Mouse (Mus musculus): ENCODE measurements at regions not wholly inside any gene's neighbourhood (a gene's known extent, or its start where the extent isn't known, plus 50 kb on each side); places are given as distances from the start of the nearest gene placed in this dataset.

GRCm38 (mm10) chr15:51403581-51403980, 2481.1 kb upstream of the Gm7489 start:
- DNase-seq = no peak

GRCm38 (mm10) chr15:51409791-51410308, 2474.9 kb upstream of the Gm7489 start:
- no peak for DNase-seq

DNA sequence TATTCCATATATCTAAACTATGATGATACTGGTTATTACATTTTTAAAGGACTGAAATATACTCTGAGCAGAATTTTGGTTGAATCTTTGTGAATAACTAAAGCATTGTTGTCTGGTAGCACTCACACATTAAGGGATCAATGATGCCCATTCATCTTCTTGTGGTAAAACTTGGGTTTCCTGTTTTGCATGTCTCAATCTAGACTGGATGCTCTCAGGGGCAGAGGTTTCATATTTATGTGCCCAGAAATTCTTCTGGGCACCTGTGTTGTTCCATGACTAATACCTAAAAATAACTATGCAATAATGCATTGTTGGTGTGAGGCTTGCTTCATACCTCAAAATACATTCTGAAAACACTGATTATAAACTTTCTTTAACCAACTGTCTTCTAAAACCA, 2472.7 kb upstream of the Gm7489 start:
- no peak for DNase-seq

DNA sequence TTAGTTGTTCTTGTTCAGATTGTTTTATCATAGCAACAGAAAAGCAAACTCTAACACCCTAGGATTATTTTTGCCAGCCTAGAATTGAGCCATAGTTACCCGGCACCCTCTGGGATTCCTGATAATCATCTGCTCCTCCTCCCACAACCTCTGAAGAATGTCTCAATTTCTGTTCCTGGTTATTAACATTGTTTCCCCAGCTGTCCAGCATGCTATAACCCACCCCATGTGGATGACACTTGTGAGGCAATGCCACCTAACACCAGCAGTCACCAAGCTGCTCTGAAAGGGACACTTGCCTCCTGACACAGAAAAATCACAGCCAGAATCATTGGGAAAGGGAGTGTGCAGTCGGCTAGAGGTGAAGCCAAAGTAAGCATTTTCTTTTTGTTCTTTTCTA, 2442.1 kb upstream of the Gm7489 start:
- DNase-seq = no peak

GRCm38 (mm10) chr15:51469895-51470294, 2414.8 kb upstream of the Gm7489 start:
- no peak for DNase-seq

GRCm38 (mm10) chr15:51471143-51471542, 2413.6 kb upstream of the Gm7489 start:
- no peak for DNase-seq

DNA sequence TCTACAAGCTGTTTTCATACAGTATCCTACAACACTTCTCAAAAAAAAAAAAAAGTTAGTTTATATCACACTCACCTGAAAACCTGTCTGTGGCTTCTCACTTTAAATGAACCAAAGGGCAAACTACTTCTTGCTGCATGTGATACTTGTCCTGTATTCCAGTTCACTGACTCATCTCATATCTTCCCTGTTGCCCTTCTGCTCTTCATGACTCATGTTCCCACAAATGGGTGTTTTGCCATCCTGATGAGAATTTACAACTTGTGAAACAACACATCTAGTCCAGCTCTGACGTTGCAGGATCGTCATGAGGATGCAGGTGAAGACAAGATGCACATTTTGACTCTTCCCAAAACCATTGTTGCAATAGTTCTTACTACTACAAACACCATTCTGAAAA, 2412.7 kb upstream of the Gm7489 start:
- DNase-seq = no peak

DNA sequence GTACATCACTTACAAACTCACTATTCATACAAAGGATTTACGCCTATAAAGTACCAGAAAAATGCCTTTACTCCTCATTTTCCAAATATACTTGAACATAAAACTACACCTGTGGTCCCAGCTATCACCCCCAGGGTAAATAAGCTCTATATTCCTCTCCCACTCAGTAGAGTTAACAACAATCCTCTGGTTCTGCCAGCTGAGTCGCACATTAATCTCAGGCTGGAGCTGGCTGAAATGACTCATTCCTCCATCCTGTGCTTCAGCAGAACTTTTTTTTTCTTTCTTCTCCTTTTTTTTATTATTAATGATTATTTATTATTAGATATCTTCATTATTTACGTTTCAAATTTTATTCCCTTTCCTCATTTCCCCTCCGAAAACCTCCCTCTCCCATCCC, 2402.8 kb upstream of the Gm7489 start:
- no peak for DNase-seq

- no peak for DNase-seq
Observed at GRCm38 (mm10) chr15:51484207-51484606, 2400.5 kb upstream of the Gm7489 start.

- no peak for DNase-seq
Observed at GRCm38 (mm10) chr15:51485554-51485953, 2399.2 kb upstream of the Gm7489 start.

- no peak for DNase-seq
Observed at GRCm38 (mm10) chr15:51502058-51502741, 2382.5 kb upstream of the Gm7489 start.

- DNase-seq = no peak
Observed at GRCm38 (mm10) chr15:51502742-51503270, 2381.9 kb upstream of the Gm7489 start.

DNA sequence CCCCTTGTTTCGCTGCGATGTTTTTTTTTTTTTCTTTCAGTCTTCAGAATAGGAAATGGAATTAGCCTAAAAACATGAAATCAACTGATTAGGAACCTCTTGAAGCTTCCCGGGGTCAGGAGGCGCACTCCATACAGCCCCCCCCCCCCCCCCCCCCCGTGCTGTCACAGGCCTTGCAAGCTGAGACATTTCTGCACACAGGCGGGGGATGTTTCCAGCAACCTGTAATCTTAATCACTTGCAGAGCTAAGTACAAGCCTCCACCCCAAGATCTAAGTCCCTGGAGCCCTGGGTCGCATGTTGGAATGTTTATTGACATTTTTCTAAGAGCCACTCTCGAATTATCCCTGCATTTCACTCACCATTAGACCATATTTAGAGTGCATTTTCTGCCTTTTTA, 2381.4 kb upstream of the Gm7489 start:
- DNase-seq = no peak

DNA sequence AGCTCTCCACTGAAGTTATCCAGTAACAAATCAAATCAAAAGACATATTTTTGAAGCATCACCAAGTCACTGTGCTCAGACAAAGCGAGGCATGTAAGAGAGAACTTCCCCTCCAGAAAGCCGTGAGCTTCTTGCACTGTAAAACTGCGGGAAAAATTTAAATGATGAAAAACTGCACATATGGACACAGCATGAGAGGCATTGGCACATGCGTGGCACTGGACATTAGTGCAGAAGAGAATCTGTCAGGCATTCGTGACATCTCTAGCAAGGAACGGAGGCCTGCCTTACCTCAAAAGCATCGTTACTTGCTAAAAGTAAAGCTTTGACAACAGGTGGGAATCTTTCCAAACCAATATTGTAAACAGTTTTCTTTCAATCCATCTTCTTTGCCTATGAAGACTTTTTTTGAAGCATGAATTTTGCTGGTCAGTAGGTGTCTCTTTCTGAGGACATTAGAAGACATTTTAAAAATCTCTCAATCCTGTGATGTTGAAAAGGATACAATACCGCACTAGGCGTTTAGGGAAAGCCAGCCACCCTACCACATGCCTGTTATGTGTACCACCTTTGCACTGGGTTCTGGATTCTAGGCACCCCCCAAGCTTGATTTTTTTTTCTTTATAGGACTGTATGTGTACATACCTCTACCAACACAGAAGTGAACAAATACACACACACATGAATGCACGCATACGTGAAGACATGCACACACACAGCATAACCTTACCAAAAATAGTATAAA, 2380.5 kb upstream of the Gm7489 start:
- DNase-seq = no peak

DNA sequence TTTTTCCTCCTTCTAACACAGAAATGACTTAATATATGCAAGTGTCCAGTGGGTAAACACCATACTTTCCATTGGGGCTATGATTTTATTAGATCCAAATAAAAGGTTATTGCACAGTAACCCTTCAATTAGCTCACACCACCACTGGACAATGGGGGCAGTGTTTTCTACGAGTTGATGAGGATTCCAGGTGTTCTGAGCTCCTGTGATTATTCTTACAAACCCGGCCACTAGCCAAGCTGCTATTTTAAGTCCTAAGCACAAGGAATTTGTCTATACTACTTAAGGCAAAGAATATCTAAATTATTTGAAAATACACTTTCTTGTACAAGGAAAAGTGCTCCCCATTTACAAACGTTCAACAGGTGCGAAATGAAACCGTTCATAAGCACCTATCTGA, 2379.9 kb upstream of the Gm7489 start:
- DNase-seq = no peak

GRCm38 (mm10) chr15:51507126-51507525, 2377.6 kb upstream of the Gm7489 start:
- DNase-seq = no peak

DNA sequence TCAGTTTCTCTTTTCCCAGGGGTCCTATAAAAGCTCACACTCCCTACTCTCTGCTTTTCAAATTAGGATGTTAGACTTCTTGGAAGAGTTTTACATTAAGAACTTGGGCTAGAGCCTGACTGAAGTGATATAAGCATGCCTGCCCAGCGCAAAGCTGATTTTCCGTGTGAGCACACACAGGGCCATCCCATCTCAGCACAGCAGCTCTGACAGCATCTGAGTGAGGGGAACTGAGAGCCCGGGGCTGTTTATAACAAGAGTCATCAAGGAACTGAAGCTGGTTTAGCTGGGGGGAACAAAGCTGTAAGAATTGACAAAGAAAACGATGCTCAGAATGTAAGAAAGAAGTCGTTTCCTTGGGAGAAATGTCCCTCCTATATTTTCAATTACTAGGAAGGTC, 2373.4 kb upstream of the Gm7489 start:
- DNase-seq = no peak

DNA sequence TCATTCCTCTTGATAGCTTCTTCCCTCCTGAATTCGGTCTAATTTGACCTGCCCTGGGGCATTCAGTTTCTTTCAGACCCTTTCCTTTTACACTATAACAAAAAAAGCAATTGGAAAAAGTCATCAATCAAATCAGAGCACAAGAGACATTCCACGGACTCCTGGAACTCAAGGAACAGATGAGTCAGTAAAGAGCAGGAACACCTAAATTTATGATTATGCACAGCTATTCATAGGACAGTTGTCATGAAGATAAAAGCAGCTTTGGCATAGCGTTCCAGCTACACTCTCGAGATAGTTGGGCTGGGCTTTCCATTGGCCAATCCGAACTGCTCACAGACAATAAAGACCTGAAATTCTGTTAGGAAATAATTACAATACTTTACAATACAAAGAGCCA, 2348.4 kb upstream of the Gm7489 start:
- no peak for DNase-seq

GRCm38 (mm10) chr15:51551216-51551775, 2333.4 kb upstream of the Gm7489 start:
- no peak for DNase-seq

GRCm38 (mm10) chr15:51558215-51558614, 2326.5 kb upstream of the Gm7489 start:
- no peak for DNase-seq

DNA sequence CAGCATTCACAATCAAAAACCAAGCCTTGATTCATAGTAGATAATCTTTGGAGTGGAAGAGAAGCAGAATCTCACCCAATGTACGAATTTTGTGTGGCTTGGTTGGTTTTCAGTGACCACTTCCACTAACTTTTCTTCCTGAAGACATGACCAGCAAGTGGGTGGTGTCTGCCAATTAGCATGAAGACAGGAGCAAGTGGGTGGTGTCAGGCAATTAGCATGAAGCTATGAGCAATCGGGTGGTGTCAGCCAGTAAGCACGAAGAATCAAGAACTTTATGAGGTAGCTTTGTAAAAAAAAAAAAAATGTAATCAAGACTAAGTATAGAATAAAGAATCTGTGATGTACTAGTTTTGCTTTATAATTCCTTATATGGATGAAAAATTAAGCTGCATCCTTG, 2319.2 kb upstream of the Gm7489 start:
- DNase-seq = no peak

DNA sequence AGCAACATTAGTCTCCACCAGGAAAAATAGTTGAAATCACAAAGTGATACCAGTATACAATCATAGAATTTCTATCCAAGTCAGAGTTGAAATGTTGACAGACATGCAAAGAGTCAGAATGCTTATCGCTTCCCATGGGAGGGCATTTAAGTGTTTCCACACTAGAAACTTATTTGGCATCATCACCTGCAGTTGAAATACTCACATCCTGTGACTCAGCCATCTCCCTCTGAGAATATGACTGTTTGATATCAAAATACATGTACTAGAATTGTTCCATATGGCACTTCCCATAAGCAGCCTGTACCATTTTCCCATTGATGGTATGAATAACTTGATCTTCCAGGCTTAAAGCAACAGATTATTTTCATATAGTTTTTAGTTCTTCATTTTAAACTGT, 2314.1 kb upstream of the Gm7489 start:
- no peak for DNase-seq

GRCm38 (mm10) chr15:51574538-51575105, 2310.1 kb upstream of the Gm7489 start:
- DNase-seq = no peak

Measured in gastrocnemius, postnatal 25 days (tissue).